Mouse (Mus musculus) lung, adult 2 months (tissue): ENCODE measurements at regions not wholly inside any gene's neighbourhood (a gene's known extent, or its start where the extent isn't known, plus 50 kb on each side); places are given as distances from the start of the nearest gene placed in this dataset.

Source experiments
- DNase-seq: peaks from one replicate; pipeline ENCODE4 v3.0.0; 2022
- H3K4me1 ChIP-seq: fragments of 200-500 bp; 2 replicates; pipeline ENCODE4 v1.6.1; 2011; ENCODE audit warnings: low read length; ENCODE audit not compliant: control insufficient read depth, insufficient read depth
- H3K4me3 ChIP-seq: fragments of 200-500 bp; replicated peaks from 2 replicates; pipeline ENCODE3; 2011; ENCODE audit warnings: low read depth, mild to moderate bottlenecking, control low read depth, low read length; ENCODE audit errors: extremely low read depth
- CTCF ChIP-seq: fragments of 200-500 bp; IDR thresholded peaks from 2 replicates; pipeline ENCODE4 v1.5.1; 2011; ENCODE audit warnings: mild to moderate bottlenecking, low read length, control low read depth; ENCODE audit not compliant: insufficient read depth
- POLR2A ChIP-seq: fragments of 200-500 bp; IDR thresholded peaks from 2 replicates; pipeline ENCODE4 v1.6.1; 2011; ENCODE audit warnings: low read depth, mild to moderate bottlenecking, control low read depth, low read length, borderline replicate concordance; ENCODE audit errors: extremely low read depth
- WGBS: fragments of 180-500 bp; shearing (Covaris S2); methylation state at CpG from one replicate; pipeline ENCODE4 v1.1.7; 2018; 5-methylcytosine and 5-hydroxymethylcytosine counted together

GRCm38 (mm10) chr1:61203170-61203569 is 225.4 kb downstream of the Icos start:
- 10% methylated on average over 15 of the region's 15 CpGs for WGBS
- Histone ChIP-seq H3K4me3 (no peak overlapping the region), H3K4me1 (no peaks in the 10 kb centered on the region)
- no peak for DNase-seq
- no peak for TF ChIP-seq POLR2A
- no peak for TF ChIP-seq CTCF

- TF ChIP-seq CTCF = no peak
- TF ChIP-seq POLR2A = no peak
- WGBS = 23% methylated on average over 6 of the region's 6 CpGs
- no peaks in the 10 kb centered on the region for H3K4me1 ChIP-seq
- no peak for DNase-seq
- H3K4me3 ChIP-seq = no peak overlapping the region
Measured at GRCm38 (mm10) chr1:61203612-61204011, 225.9 kb downstream of the Icos start.

GRCm38 (mm10) chr1:61205137-61205536 is 227.4 kb downstream of the Icos start:
- 72% methylated on average over 5 of the region's 5 CpGs for WGBS
- Histone ChIP-seq H3K4me1 (no peaks in the 10 kb centered on the region), H3K4me3 (no peak overlapping the region)
- TF ChIP-seq CTCF (no peak), POLR2A (no peak)
- DNase-seq = no peak

GRCm38 (mm10) chr1:61206861-61207380 is 229.2 kb downstream of the Icos start:
- DNase-seq = no peak
- no peak for TF ChIP-seq CTCF
- TF ChIP-seq POLR2A = no peak
- WGBS = 67% methylated on average over 6 of the region's 6 CpGs
- H3K4me3 ChIP-seq = no peak overlapping the region
- no peaks in the 10 kb centered on the region for H3K4me1 ChIP-seq

- Histone ChIP-seq H3K4me1 (no peaks in the 10 kb centered on the region), H3K4me3 (no peak overlapping the region)
- 77% methylated on average over 1 of the region's 1 CpGs for WGBS
- TF ChIP-seq CTCF (no peak), POLR2A (no peak)
- DNase-seq = no peak
Measured at GRCm38 (mm10) chr1:61208386-61208785, 230.7 kb downstream of the Icos start.

GRCm38 (mm10) chr1:61221131-61221530 is 243.4 kb downstream of the Icos start:
- no peak for TF ChIP-seq POLR2A
- Histone ChIP-seq H3K4me3 (no peak overlapping the region), H3K4me1 (no peaks in the 10 kb centered on the region)
- 69% methylated on average over 1 of the region's 1 CpGs for WGBS
- DNase-seq = no peak

- no peaks in the 10 kb centered on the region for H3K4me1 ChIP-seq
- no peak for DNase-seq
- no peak for TF ChIP-seq CTCF
- 59% methylated on average over 4 of the region's 4 CpGs for WGBS
- no peak overlapping the region for H3K4me3 ChIP-seq
Measured at GRCm38 (mm10) chr1:61228942-61229341, 251.2 kb downstream of the Icos start.

- Histone ChIP-seq H3K4me3 (no peak overlapping the region), H3K4me1 (no peaks in the 10 kb centered on the region)
- 69% methylated on average over 1 of the region's 1 CpGs for WGBS
- TF ChIP-seq CTCF (no peak), POLR2A (no peak)
- DNase-seq = no peak
Measured at GRCm38 (mm10) chr1:61233001-61233400, 255.3 kb downstream of the Icos start.

GRCm38 (mm10) chr1:61233476-61234297 is 256.0 kb downstream of the Icos start:
- TF ChIP-seq CTCF (no peak), POLR2A (no peak)

GRCm38 (mm10) chr1:61234298-61234682 is 256.6 kb downstream of the Icos start:
- no peak for DNase-seq
- 35% methylated on average over 1 of the region's 1 CpGs for WGBS
- Histone ChIP-seq H3K4me1 (no peaks in the 10 kb centered on the region), H3K4me3 (no peak overlapping the region)
- TF ChIP-seq CTCF (no peak), POLR2A (no peak)

More at GRCm38 (mm10) chr1:61233476-61234297, 256.0 kb downstream of the Icos start:
- Histone ChIP-seq H3K4me1 (no peaks in the 10 kb centered on the region), H3K4me3 (no peak overlapping the region)
- WGBS = 38% methylated on average over 10 of the region's 10 CpGs
- DNase-seq = no peak
